Mouse (Mus musculus): ENCODE data around the gene Spata4.
"Not testable (repeated sequence)": the region's sequence is repeated elsewhere in the genome, so short reads cannot be mapped to it uniquely, and the experiment has no call there.

Spata4 gene

GRCm38 (mm10) chr8:54600671-54601251, at the start of gene Spata4:
Gene Spata4 (plus strand): TSS chr8:54600781.
- peak; percentile 54 for DNase-seq (ENCODE audit: low spot score)

GRCm38 (mm10) chr8:54554921-54555320, 45.7 kb upstream of the Spata4 start:
- no peak for DNase-seq (ENCODE audit: low spot score)

- no peak for DNase-seq (ENCODE audit: low spot score)
Observed at GRCm38 (mm10) chr8:54562137-54562536, 38.4 kb upstream of the Spata4 start.

- DNase-seq (ENCODE audit: low spot score): no peak
Observed at GRCm38 (mm10) chr8:54565181-54565580, 35.4 kb upstream of the Spata4 start.

- DNase-seq (ENCODE audit: low spot score): no peak
Observed at GRCm38 (mm10) chr8:54565603-54566260, 34.8 kb upstream of the Spata4 start.

GRCm38 (mm10) chr8:54567168-54567567, 33.4 kb upstream of the Spata4 start:
- DNase-seq (ENCODE audit: low spot score): no peak

GRCm38 (mm10) chr8:54570618-54571609, 29.7 kb upstream of the Spata4 start:
- DNase-seq (ENCODE audit: low spot score): no peak

- no peak for DNase-seq (ENCODE audit: low spot score)
Observed at GRCm38 (mm10) chr8:54581436-54581835, 19.1 kb upstream of the Spata4 start.

GRCm38 (mm10) chr8:54582886-54583285, 17.7 kb upstream of the Spata4 start:
- no peak for DNase-seq (ENCODE audit: low spot score)

- no peak for DNase-seq (ENCODE audit: low spot score)
Observed at GRCm38 (mm10) chr8:54594634-54595033, 5.9 kb upstream of the Spata4 start.

GRCm38 (mm10) chr8:54596051-54596450, 4.5 kb upstream of the Spata4 start:
- DNase-seq (ENCODE audit: low spot score): no peak

- no peak for DNase-seq (ENCODE audit: low spot score)
Observed at GRCm38 (mm10) chr8:54596940-54597339, 3.6 kb upstream of the Spata4 start.

GRCm38 (mm10) chr8:54597386-54597785, 3.2 kb upstream of the Spata4 start:
- no peak for DNase-seq (ENCODE audit: low spot score)

GRCm38 (mm10) chr8:54603440-54603839, 2.9 kb downstream of the Spata4 start:
- DNase-seq (ENCODE audit: low spot score): no peak

GRCm38 (mm10) chr8:54609336-54609735, 8.8 kb downstream of the Spata4 start:
- no peak for DNase-seq (ENCODE audit: low spot score)

GRCm38 (mm10) chr8:54610238-54610637, 9.7 kb downstream of the Spata4 start:
- DNase-seq (ENCODE audit: low spot score): no peak

GRCm38 (mm10) chr8:54616710-54617109, 16.1 kb downstream of the Spata4 start:
- not testable (repeated sequence) for DNase-seq (ENCODE audit: low spot score)

- no peak for DNase-seq (ENCODE audit: low spot score)
Observed at GRCm38 (mm10) chr8:54638634-54639033, 38.1 kb downstream of the Spata4 start.

Data from testis, postnatal 10 days (tissue).